ENCODE assay signal across 8 mouse cellular contexts in the genomic region with DNA sequence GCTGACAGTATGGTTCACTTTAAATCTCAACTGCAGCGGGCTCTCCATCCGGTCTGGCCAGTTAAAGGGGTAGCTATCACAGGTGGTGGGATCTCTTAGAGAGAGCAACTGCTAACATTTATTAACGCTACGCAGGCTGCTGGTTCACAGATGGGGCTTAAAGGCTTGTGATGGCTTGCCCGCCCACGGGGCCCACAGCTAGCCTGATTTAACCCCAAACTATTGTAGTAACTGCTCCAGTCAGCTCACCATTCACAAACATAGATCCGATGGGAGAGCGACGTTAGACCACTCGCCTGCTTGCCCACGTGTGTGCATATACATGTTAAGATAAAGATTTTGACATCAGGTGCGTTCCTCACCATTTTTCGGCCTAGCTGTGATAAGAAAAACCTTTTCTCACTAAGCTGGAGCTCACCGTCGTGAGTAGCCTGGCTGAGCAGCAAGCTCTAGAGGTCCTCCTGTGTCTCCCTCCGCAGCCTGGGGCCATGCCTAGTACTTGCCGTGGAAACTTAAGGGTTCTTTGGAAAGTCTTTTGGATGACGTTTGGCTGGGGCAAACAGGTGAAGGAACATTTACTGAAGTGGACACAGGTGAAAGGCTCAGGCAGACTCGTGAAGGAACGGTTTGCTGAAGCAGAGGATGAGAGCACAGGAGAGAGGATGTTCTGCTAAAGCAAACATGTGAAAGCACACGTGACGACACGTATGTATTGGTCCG. TPM values are rescaled to one million over a fixed set of nuclear protein-coding genes. Genes with fewer than 3 reads are reported as not detected.
DNase-seq lines count a peak whose midpoint lies in the region; ATAC-seq and TF ChIP-seq lines count a peak whose summit lies in the region.

No protein-coding gene starts in this region.

- TF ChIP-seq CTCF in lung, embryonic 14.5 days (IDR thresholded peaks at IDR 0.05; ENCODE audit: low read depth): no peak

- peaks cover 17% of the 10 kb centered on the region for H3K4me1 ChIP-seq in lung, embryonic 14.5 days (ENCODE audit: insufficient read depth)
- peaks cover 35% of the 10 kb centered on the region for H3K4me1 ChIP-seq in limb, embryonic 11.5 days (ENCODE audit: control insufficient read depth, insufficient read depth, low read length)

- H3K27ac ChIP-seq in lung, embryonic 14.5 days (ENCODE audit: low read depth): peak overlapping the region; percentile 74
- H3K27ac ChIP-seq in limb, embryonic 11.5 days (replicated peaks; ENCODE audit: low read depth, low read length): no peak overlapping the region

- H3K36me3 ChIP-seq in lung, embryonic 14.5 days (ENCODE audit: insufficient read depth): no peaks in the 10 kb centered on the region
- H3K36me3 ChIP-seq in limb, embryonic 11.5 days (ENCODE audit: control insufficient read depth, insufficient read depth, low read length): no peaks in the 10 kb centered on the region

- ATAC-seq in cerebellum, adult (ENCODE audit: insufficient number of reproducible peaks, low FRiP score, low TSS enrichment): peak; percentile 11; the same call in 1 of the 2 replicates
- ATAC-seq in lung, embryonic 14.5 days (ENCODE audit: insufficient read depth): no peak
- ATAC-seq in limb, embryonic 11.5 days (ENCODE audit: insufficient number of reproducible peaks, low FRiP score, low TSS enrichment, low read depth): no peak

- no peak for DNase-seq in cerebellum, postnatal 4 days (ENCODE audit: low spot score in 2 of 2)
- no peak for DNase-seq in lung, embryonic 14.5 days
- no peak for DNase-seq in lung, postnatal 14 days
- DNase-seq in limb, embryonic 11.5 days (ENCODE audit: low spot score): peak; percentile 50
- peak; percentile 63 for DNase-seq in retina, postnatal 1 day
- DNase-seq in ovary, postnatal 36 days (ENCODE audit: low spot score): no peak
- no peak for DNase-seq in adrenal gland, postnatal 36 days

- H3K9ac ChIP-seq in lung, embryonic 14.5 days: no peak overlapping the region
- H3K9ac ChIP-seq in limb, embryonic 11.5 days (ENCODE audit: low read length): no peak overlapping the region

- WGBS in lung, embryonic 14.5 days: 51% methylated on average over 24 of the region's 24 CpGs
- 59% methylated on average over 24 of the region's 24 CpGs for WGBS in limb, embryonic 11.5 days

- no peaks in the 10 kb centered on the region for H3K9me3 ChIP-seq in lung, embryonic 14.5 days (ENCODE audit: low read depth, low read length)
- no peaks in the 10 kb centered on the region for H3K9me3 ChIP-seq in limb, embryonic 11.5 days (ENCODE audit: control insufficient read depth, low read length)

- H3K4me3 ChIP-seq in lung, embryonic 14.5 days (ENCODE audit: low read depth, low read length): no peak overlapping the region
- H3K4me3 ChIP-seq in limb, embryonic 11.5 days (ENCODE audit: low read depth, low read length): no peak overlapping the region

- no peaks in the 10 kb centered on the region for H3K27me3 ChIP-seq in lung, embryonic 14.5 days (ENCODE audit: insufficient read depth, low read length)
- no peaks in the 10 kb centered on the region for H3K27me3 ChIP-seq in limb, embryonic 11.5 days (ENCODE audit: control insufficient read depth, insufficient read depth, low read length)

- peak overlapping the region; percentile 52 for H3K4me2 ChIP-seq in lung, embryonic 14.5 days
- peak overlapping the region; percentile 33; the same call in 1 of the 2 replicates for H3K4me2 ChIP-seq in limb, embryonic 11.5 days (ENCODE audit: low read depth, severe bottlenecking)

RNA-seq across cellular contexts. Expression of a gene that starts 13.8 kb away (rescaled TPM):
- 19.8 and 21.0 TPM in 2 replicates for polyA plus RNA-seq in lung, embryonic 14.5 days (2014; fragmentation: Nextera tagmentation; extraction: Ambion mirVana)
- 16.5 and 17.2 TPM in 2 replicates for polyA plus RNA-seq in limb, embryonic 11.5 days (2014; fragmentation: Nextera tagmentation; extraction: Ambion mirVana)
- 10 to 100 TPM; 37.5 to 38.2 TPM for total RNA-seq in adrenal gland, postnatal 36 days (2021)

Comparison
In these comparisons a context has a peak if more than half of its experiments do, and no peak if none do; other contexts are left out.
1. DNase-seq: peak in limb, embryonic 11.5 days (single experiment) and retina, postnatal 1 day (single experiment); none in cerebellum, postnatal 4 days (0 of 2), lung, embryonic 14.5 days (single experiment), lung, postnatal 14 days (single experiment), ovary, postnatal 36 days (single experiment) and adrenal gland, postnatal 36 days (0 of 2).